Mouse (Mus musculus): Measurements from ENCODE around the gene Ptgfrn. TPM values are rescaled to one million over a fixed set of nuclear protein-coding genes. Genes with fewer than 3 reads are reported as not detected.

Gene Ptgfrn
- polyA plus RNA-seq, 1 experiment from 2014 or later: 8.8 TPM

- H3K4me2 ChIP-seq (ENCODE audit: low read length): no peak overlapping the region
- ATAC-seq (replicated peaks; ENCODE audit: low FRiP score, low TSS enrichment, low read depth) (no peak), DNase-seq (ENCODE audit: low spot score) (no peak)
- no peak overlapping the region for H3K9ac ChIP-seq (ENCODE audit: low read length)
- no peak overlapping the region for H3K4me3 ChIP-seq (ENCODE audit: low read depth, low read length)
- 64% methylated on average over 9 of the region's 9 CpGs for WGBS
- H3K9me3 ChIP-seq (ENCODE audit: control insufficient read depth, low read length): no peaks in the 10 kb centered on the region
- no peaks in the 10 kb centered on the region for H3K4me1 ChIP-seq (replicated peaks; ENCODE audit: control insufficient read depth, insufficient read depth, low read length)
- peaks cover 29% of the 10 kb centered on the region for H3K36me3 ChIP-seq (ENCODE audit: control insufficient read depth, insufficient read depth, low read length)
- no peaks in the 10 kb centered on the region for H3K27me3 ChIP-seq (replicated peaks; ENCODE audit: control insufficient read depth, insufficient read depth, low read length)
- H3K27ac ChIP-seq (ENCODE audit: low read depth): no peak overlapping the region
Measured at GRCm38 (mm10) chr3:101049997-101050396, 60.1 kb downstream of the Ptgfrn start.

- H3K36me3 ChIP-seq (ENCODE audit: control insufficient read depth, insufficient read depth, low read length): peaks cover 24% of the 10 kb centered on the region
- 87% methylated on average over 2 of the region's 2 CpGs for WGBS
- H3K9ac ChIP-seq (ENCODE audit: low read length): no peak overlapping the region
- H3K4me1 ChIP-seq (replicated peaks; ENCODE audit: control insufficient read depth, insufficient read depth, low read length): no peaks in the 10 kb centered on the region
- no peaks in the 10 kb centered on the region for H3K27me3 ChIP-seq (replicated peaks; ENCODE audit: control insufficient read depth, insufficient read depth, low read length)
- no peak overlapping the region for H3K4me2 ChIP-seq (ENCODE audit: low read length)
- H3K4me3 ChIP-seq (ENCODE audit: low read depth, low read length): no peak overlapping the region
- no peak overlapping the region for H3K27ac ChIP-seq (ENCODE audit: low read depth)
- ATAC-seq (replicated peaks; ENCODE audit: low FRiP score, low TSS enrichment, low read depth) (no peak), DNase-seq (ENCODE audit: low spot score) (no peak)
- no peaks in the 10 kb centered on the region for H3K9me3 ChIP-seq (ENCODE audit: control insufficient read depth, low read length)
Measured at GRCm38 (mm10) chr3:101048781-101049180, 61.3 kb downstream of the Ptgfrn start.

- H3K36me3 ChIP-seq (ENCODE audit: control insufficient read depth, insufficient read depth, low read length): peaks cover 29% of the 10 kb centered on the region
- ATAC-seq (replicated peaks; ENCODE audit: low FRiP score, low TSS enrichment, low read depth) (no peak), DNase-seq (ENCODE audit: low spot score) (no peak)
- no peaks in the 10 kb centered on the region for H3K27me3 ChIP-seq (replicated peaks; ENCODE audit: control insufficient read depth, insufficient read depth, low read length)
- no peaks in the 10 kb centered on the region for H3K4me1 ChIP-seq (replicated peaks; ENCODE audit: control insufficient read depth, insufficient read depth, low read length)
- H3K9ac ChIP-seq (ENCODE audit: low read length): no peak overlapping the region
- H3K9me3 ChIP-seq (ENCODE audit: control insufficient read depth, low read length): no peaks in the 10 kb centered on the region
- no peak overlapping the region for H3K4me3 ChIP-seq (ENCODE audit: low read depth, low read length)
- no peak overlapping the region for H3K27ac ChIP-seq (ENCODE audit: low read depth)
- WGBS: 84% methylated on average over 15 of the region's 15 CpGs
- no peak overlapping the region for H3K4me2 ChIP-seq (ENCODE audit: low read length)
Measured at GRCm38 (mm10) chr3:101047586-101048275, 62.3 kb downstream of the Ptgfrn start.

- H3K4me3 ChIP-seq (ENCODE audit: low read depth, low read length): no peak overlapping the region
- no peaks in the 10 kb centered on the region for H3K9me3 ChIP-seq (ENCODE audit: control insufficient read depth, low read length)
- H3K27ac ChIP-seq (ENCODE audit: low read depth): no peak overlapping the region
- no peak for DNase-seq (ENCODE audit: low spot score)
- H3K4me1 ChIP-seq (replicated peaks; ENCODE audit: control insufficient read depth, insufficient read depth, low read length): no peaks in the 10 kb centered on the region
- no peak overlapping the region for H3K4me2 ChIP-seq (ENCODE audit: low read length)
- H3K27me3 ChIP-seq (replicated peaks; ENCODE audit: control insufficient read depth, insufficient read depth, low read length): no peaks in the 10 kb centered on the region
- H3K9ac ChIP-seq (ENCODE audit: low read length): no peak overlapping the region
- ATAC-seq (replicated peaks; ENCODE audit: low FRiP score, low TSS enrichment, low read depth): no peak; the same call in 1 of the 2 replicates
- 90% methylated on average over 15 of the region's 15 CpGs for WGBS
- peaks cover 43% of the 10 kb centered on the region for H3K36me3 ChIP-seq (ENCODE audit: control insufficient read depth, insufficient read depth, low read length)
Measured at GRCm38 (mm10) chr3:101045431-101045830, 64.6 kb downstream of the Ptgfrn start.

DNA sequence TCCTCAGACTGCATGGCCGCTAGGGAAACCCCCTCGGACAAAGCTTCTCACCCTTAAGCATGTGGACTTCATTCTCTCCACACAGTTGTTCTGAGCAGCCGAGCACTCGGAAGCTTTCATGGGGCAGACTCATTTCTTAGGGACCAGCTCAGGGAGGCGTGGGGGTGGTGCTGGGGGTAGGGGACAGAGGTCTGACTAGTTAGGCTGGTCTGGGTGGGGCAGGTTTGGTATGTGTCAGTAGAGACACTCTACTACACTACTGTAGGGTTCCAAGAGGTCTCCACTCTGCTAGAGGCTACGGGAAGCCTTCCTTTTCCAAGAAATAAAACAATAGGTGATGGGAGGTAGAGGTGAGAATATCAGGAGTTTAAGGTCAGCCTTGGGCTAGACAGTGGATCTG lies 65.4 kb downstream of the Ptgfrn start:
- ATAC-seq (replicated peaks; ENCODE audit: low FRiP score, low TSS enrichment, low read depth): peak; percentile 40
- Histone ChIP-seq H3K4me2 (ENCODE audit: low read length) (no peak overlapping the region), H3K9me3 (ENCODE audit: control insufficient read depth, low read length) (no peaks in the 10 kb centered on the region), H3K9ac (ENCODE audit: low read length) (no peak overlapping the region), H3K27me3 (replicated peaks; ENCODE audit: control insufficient read depth, insufficient read depth, low read length) (no peaks in the 10 kb centered on the region), H3K36me3 (ENCODE audit: control insufficient read depth, insufficient read depth, low read length) (peaks cover 46% of the 10 kb centered on the region), H3K27ac (ENCODE audit: low read depth) (no peak overlapping the region; the same call in 1 of the 2 replicates), H3K4me3 (ENCODE audit: low read depth, low read length) (no peak overlapping the region), H3K4me1 (replicated peaks; ENCODE audit: control insufficient read depth, insufficient read depth, low read length) (no peaks in the 10 kb centered on the region)
- DNase-seq (ENCODE audit: low spot score): no peak
- 69% methylated on average over 6 of the region's 6 CpGs for WGBS

- ATAC-seq (replicated peaks; ENCODE audit: low FRiP score, low TSS enrichment, low read depth) (no peak), DNase-seq (ENCODE audit: low spot score) (no peak)
- 82% methylated on average over 7 of the region's 7 CpGs for WGBS
- peaks cover 37% of the 10 kb centered on the region for H3K36me3 ChIP-seq (ENCODE audit: control insufficient read depth, insufficient read depth, low read length)
- no peaks in the 10 kb centered on the region for H3K27me3 ChIP-seq (replicated peaks; ENCODE audit: control insufficient read depth, insufficient read depth, low read length)
- H3K27ac ChIP-seq (ENCODE audit: low read depth): no peak overlapping the region
- H3K4me3 ChIP-seq (ENCODE audit: low read depth, low read length): no peak overlapping the region
- H3K4me2 ChIP-seq (ENCODE audit: low read length): no peak overlapping the region
- no peaks in the 10 kb centered on the region for H3K4me1 ChIP-seq (replicated peaks; ENCODE audit: control insufficient read depth, insufficient read depth, low read length)
- H3K9ac ChIP-seq (ENCODE audit: low read length): no peak overlapping the region
- H3K9me3 ChIP-seq (ENCODE audit: control insufficient read depth, low read length): no peaks in the 10 kb centered on the region
Measured at GRCm38 (mm10) chr3:101041997-101042396, 68.1 kb downstream of the Ptgfrn start.

GRCm38 (mm10) chr3:101037984-101038545 lies 72.0 kb downstream of the Ptgfrn start:
- WGBS: 82% methylated on average over 5 of the region's 5 CpGs
- no peaks in the 10 kb centered on the region for H3K27me3 ChIP-seq (replicated peaks; ENCODE audit: control insufficient read depth, insufficient read depth, low read length)
- H3K4me3 ChIP-seq (ENCODE audit: low read depth, low read length): no peak overlapping the region
- no peak overlapping the region for H3K4me2 ChIP-seq (ENCODE audit: low read length)
- H3K4me1 ChIP-seq (replicated peaks; ENCODE audit: control insufficient read depth, insufficient read depth, low read length): no peaks in the 10 kb centered on the region
- no peaks in the 10 kb centered on the region for H3K9me3 ChIP-seq (ENCODE audit: control insufficient read depth, low read length)
- peaks cover 20% of the 10 kb centered on the region for H3K36me3 ChIP-seq (ENCODE audit: control insufficient read depth, insufficient read depth, low read length)
- DNase-seq (ENCODE audit: low spot score): no peak
- H3K27ac ChIP-seq (ENCODE audit: low read depth): no peak overlapping the region
- H3K9ac ChIP-seq (ENCODE audit: low read length): no peak overlapping the region
- ATAC-seq (replicated peaks; ENCODE audit: low FRiP score, low TSS enrichment, low read depth): no peak

DNA sequence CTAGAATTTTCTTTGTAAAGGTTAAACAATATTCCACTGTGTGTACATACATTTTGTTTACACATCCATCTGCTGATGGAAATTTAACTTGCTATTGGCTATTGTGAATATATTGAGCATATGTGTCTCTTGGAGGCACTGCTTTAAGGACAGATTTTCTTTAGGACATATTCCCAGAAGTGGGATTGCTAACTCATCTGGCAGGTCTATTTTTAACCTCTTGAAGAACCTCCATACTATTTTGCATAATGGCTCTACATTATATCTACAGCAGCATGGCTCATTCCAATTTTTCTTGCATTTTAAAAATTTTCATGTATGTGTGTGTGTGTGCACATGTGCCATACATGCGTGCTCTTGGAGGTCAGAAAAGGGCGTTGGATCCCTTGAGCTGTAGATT lies 74.1 kb downstream of the Ptgfrn start:
- no peak overlapping the region for H3K4me3 ChIP-seq (ENCODE audit: low read depth, low read length)
- DNase-seq (ENCODE audit: low spot score) (no peak), ATAC-seq (replicated peaks; ENCODE audit: low FRiP score, low TSS enrichment, low read depth) (no peak)
- WGBS: 100% methylated on average over 2 of the region's 2 CpGs
- H3K27ac ChIP-seq (ENCODE audit: low read depth): no peak overlapping the region
- no peak overlapping the region for H3K9ac ChIP-seq (ENCODE audit: low read length)
- no peaks in the 10 kb centered on the region for H3K9me3 ChIP-seq (ENCODE audit: control insufficient read depth, low read length)
- H3K27me3 ChIP-seq (replicated peaks; ENCODE audit: control insufficient read depth, insufficient read depth, low read length): no peaks in the 10 kb centered on the region
- H3K36me3 ChIP-seq (ENCODE audit: control insufficient read depth, insufficient read depth, low read length): peaks cover 3% of the 10 kb centered on the region; the same call in 1 of the 2 replicates
- H3K4me1 ChIP-seq (replicated peaks; ENCODE audit: control insufficient read depth, insufficient read depth, low read length): peaks cover 6% of the 10 kb centered on the region; the same call in 1 of the 2 replicates
- no peak overlapping the region for H3K4me2 ChIP-seq (ENCODE audit: low read length)

DNA sequence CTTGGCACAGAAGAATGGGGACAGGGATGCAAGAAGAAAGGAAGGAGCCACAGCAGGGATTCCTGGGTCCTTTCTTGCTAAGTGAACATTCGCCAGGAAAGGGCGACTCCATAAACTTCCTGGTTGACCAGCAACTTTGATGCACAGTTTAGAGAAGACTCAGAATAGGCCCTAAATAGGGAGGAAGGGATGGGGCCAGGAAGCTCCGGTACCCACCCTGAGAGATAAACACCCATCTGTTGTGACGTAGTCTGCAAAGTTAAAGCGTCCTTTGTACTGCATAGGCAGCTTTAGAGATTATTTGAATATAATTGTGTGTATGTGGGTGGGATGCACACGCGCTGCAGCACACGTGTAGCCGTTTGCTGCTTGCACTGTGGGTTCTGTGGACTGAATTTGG lies 75.6 kb downstream of the Ptgfrn start:
- no peak overlapping the region for H3K4me3 ChIP-seq (ENCODE audit: low read depth, low read length)
- no peak overlapping the region for H3K9ac ChIP-seq (ENCODE audit: low read length)
- ATAC-seq (replicated peaks; ENCODE audit: low FRiP score, low TSS enrichment, low read depth) (no peak), DNase-seq (ENCODE audit: low spot score) (no peak)
- H3K4me2 ChIP-seq (ENCODE audit: low read length): no peak overlapping the region
- no peaks in the 10 kb centered on the region for H3K9me3 ChIP-seq (ENCODE audit: control insufficient read depth, low read length)
- no peaks in the 10 kb centered on the region for H3K27me3 ChIP-seq (replicated peaks; ENCODE audit: control insufficient read depth, insufficient read depth, low read length)
- H3K36me3 ChIP-seq (ENCODE audit: control insufficient read depth, insufficient read depth, low read length): no peaks in the 10 kb centered on the region
- H3K4me1 ChIP-seq (replicated peaks; ENCODE audit: control insufficient read depth, insufficient read depth, low read length): peaks cover 6% of the 10 kb centered on the region; the same call in 1 of the 2 replicates
- 86% methylated on average over 9 of the region's 9 CpGs for WGBS
- H3K27ac ChIP-seq (ENCODE audit: low read depth): no peak overlapping the region
